Mouse (Mus musculus): Measurements from ENCODE around the gene Podxl2.

Gene Podxl2

GRCm38 (mm10) chr6:88843781-88844725 lies 30.8 kb downstream of the Podxl2 start:
- DNase-seq: no peak

DNA sequence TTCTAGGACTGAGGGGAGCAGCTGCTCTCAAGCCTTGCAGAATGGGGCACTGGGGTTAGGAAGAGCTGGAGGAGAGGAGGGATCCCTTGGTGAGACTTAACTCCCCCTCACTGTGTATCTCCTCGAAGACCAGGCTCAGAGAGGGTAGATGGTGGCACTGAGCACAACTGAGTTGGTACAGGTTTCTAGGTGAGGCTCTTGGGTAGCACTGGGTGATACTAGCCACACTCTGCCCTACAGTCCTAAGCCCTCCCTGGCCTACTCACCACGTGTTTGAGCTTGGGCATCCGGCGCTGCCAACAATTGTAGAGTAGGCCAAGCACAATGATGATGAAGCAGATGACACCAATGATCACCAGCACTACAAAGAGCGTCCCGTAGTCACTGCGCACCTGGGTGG lies 31.6 kb downstream of the Podxl2 start:
- no peak for DNase-seq

DNA sequence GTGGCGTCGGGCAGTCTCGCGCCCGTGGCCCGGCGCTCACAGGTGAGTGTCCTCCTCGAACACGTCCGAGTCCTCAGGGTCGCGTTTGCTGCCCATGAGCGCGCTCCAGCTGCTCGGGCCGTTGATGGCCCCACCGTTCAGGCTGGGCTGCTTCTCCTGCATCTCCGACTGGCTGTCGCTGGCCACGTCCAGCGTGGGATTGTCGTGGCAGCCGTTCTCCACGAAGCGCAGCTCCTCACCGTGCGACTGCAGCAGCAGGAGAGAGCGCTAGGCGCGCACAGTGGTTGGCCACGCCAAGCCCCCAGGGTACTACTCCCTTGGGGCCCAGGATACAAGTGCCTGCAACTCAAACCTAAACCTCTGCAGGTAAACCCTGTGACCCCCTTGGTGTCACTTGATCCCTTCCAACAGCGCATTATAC lies 32.1 kb downstream of the Podxl2 start:
- no peak for DNase-seq

- DNase-seq: peak; percentile 100
Measured at GRCm38 (mm10) chr6:88841781-88842689, 32.8 kb downstream of the Podxl2 start, which contains the start of gene Abtb1. Abtb1 (minus strand) TSS chr6:88841984.

DNA sequence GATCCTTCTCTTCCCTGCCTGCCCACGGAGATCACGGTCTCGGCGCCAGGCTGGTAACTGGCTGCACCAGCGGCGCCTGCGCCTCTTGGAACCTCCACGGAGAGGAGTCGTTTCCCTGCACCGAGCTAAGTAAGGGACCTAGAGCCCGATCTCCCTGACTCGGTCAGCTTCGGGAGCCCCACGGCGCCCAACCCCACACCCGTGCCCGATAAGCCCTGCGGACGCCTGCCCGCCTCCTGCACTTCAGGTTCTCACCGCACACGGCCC lies 33.4 kb downstream of the Podxl2 start:
- no peak for DNase-seq

- no peak for DNase-seq
Measured at GRCm38 (mm10) chr6:88840791-88841513, 33.9 kb downstream of the Podxl2 start.

GRCm38 (mm10) chr6:88840211-88840610 lies 34.6 kb downstream of the Podxl2 start:
- no peak for DNase-seq

GRCm38 (mm10) chr6:88839135-88839970 lies 35.5 kb downstream of the Podxl2 start:
- no peak for DNase-seq

DNA sequence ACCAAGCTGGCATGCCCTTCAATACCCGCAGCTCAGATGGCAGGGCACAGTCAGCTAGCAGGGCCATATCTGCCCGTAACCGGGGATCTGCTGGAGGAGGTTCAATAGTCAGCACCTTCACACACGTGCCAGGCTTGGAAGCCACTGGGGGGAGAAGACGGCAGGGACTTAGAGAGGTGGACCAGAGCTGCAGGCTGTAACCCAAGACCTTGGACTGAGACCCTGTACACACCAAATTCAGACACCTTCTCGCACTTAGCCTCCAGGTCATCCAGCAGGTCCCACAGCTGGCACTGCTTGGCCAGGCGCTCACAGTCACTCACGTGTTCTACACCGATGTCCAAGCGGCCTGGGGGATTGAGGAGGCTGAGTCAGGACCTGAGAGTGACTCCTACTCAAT lies 36.2 kb downstream of the Podxl2 start:
- DNase-seq: no peak

DNA sequence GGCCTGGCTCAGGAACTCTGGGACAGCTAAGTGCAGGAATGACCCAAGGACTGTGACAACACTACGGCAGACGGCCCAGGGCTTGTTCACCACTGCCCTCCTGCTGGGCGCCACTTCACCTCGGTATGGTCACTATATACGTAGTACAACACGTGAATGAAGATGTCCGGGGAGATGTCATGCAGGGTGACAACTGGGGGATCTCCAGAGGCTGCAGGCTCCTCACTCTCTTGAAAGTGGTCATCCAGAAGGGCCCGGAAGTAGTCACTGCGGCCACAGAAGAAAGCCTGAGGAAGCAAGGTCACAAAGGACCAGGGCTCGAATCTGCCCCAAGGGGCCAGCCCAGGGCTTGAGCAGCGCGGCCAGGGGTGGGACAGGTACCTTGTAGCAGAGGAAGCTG lies 36.8 kb downstream of the Podxl2 start:
- no peak for DNase-seq

- DNase-seq: peak; percentile 60
Measured at GRCm38 (mm10) chr6:88836178-88836819, 38.5 kb downstream of the Podxl2 start.

GRCm38 (mm10) chr6:88835047-88835446 lies 39.8 kb downstream of the Podxl2 start:
- no peak for DNase-seq

- no peak for DNase-seq
Measured at GRCm38 (mm10) chr6:88833340-88834140, 41.3 kb downstream of the Podxl2 start.

DNA sequence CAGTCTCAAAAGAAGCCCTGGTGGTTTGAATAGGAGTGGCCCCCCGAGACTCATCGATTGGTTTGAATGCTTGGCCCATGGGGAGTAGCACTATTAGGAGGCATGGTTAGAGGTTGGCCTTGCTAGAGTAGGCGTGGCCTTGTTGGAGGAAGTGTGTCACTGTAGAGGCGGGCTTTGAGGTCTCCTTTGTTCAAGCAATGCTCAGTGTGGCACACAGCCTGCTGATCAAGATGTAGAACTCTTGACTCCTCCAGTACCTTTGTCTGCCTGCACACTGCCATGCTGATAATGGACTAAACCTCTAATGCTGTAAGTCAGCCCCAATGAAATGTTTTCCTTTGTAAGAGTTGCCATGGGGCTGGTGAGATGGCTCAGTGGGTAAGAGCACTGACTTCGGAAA lies 42.2 kb downstream of the Podxl2 start:
- no peak for DNase-seq

DNA sequence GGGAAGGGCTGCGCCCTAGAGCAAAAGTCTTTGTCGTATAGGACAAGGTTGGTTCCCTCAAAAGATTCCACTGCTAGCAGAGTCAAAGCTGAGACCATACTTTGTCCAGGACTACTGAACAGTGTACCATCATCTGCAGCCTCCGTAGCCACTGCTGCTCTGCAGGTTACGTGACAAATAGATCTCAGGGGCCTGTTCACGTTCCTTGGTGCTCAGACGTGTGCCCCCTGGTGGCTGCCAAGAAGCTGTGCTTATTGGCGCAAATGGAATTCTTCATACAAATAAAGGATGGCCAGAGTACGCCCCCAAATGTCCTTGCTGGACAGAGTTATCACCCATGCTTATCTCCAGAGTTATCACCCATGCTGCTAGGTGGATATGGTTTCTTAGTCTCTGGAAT lies 43.4 kb downstream of the Podxl2 start:
- DNase-seq: peak; percentile 65

DNA sequence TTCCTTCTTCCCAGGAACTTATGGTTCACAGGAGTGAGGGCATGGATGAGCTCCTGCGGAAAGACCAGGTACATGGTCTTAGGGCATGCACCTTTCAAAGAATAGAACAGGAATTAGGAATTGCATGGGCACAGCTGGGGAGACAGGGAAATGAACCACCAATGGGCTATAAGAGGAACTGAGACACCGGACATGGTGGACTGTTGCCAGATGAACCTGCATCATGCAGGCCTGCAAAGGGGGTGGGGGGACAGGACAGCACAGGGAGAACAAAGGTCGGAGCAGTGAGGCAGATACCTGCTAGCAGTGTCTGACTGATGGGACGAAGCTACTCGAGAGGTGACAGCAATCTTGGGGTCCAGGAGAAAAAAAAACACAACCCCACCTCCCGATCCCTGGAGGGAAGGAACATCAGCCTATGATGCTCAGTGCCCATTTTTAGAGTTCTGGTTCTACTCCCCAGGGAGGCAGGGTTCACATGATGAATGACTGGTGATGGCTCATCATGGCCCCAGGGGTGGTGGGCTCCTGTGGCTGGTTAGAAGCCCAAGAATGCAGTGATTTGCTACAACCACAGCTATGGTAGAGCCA lies 44.6 kb downstream of the Podxl2 start:
- no peak for DNase-seq

- no peak for DNase-seq
Measured at GRCm38 (mm10) chr6:88829579-88829978, 45.3 kb downstream of the Podxl2 start.

DNA sequence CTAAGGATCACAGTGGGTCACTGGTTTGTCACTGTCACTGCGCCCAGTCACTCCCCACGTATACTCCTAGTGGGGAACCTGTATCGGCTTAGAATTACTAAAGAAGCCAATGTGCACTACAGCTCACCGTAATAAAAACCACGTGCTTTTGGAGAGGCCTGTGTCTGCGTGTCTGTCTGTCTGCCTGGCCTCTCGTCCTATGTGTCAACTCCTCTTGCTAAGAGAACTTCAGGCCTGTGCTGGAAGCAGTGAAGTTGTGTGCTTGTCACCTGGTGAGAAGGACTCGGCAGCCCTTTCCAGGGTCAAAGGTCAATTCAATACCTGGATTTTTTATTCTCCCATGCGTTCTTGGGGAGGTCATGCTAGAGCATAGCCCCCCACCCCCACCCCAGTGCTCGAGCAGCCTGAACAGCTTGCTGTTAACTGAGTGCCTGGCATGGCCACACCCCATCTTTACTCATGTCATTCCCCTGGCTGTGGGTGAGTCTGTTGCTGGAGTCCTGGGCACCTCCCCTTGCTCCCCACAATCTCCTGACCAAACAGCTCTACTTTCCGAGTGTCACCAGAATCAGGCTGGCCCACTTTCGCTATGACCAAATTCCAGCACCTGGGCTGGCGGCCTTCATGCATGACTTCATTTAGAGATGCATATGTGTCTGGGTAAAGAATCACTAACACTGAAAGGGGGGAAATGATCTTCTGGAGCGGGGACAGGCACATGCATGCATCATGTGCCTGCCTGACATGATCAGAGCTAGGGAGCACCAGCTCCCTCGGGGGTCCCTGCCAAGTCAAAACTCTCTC lies 46.4 kb downstream of the Podxl2 start:
- DNase-seq: no peak

Measured in lung, postnatal 36 days (tissue).